Mouse (Mus musculus) E14TG2a.4 (cell line): ENCODE measurements around the gene Apol7a.

Experiments used
- CTCF ChIP-seq: conservative IDR thresholded peaks from 2 replicates; pipeline ENCODE4 v1.5.1; 2014; ENCODE audit warnings: low read length
- POU5F1 ChIP-seq: IDR thresholded peaks from 2 replicates; pipeline ENCODE4 v1.6.1; 2014; ENCODE audit warnings: low read length, borderline replicate concordance

GRCm38 (mm10) chr15:77365700-77366570 is 33.0 kb downstream of the Apol7a start:
- TF ChIP-seq CTCF: no peak
- no peak for TF ChIP-seq POU5F1
